Mouse (Mus musculus) kidney, postnatal 0 days (tissue): ENCODE data around the gene Psmb2. TPM values are rescaled to one million over a fixed set of nuclear protein-coding genes. Genes with fewer than 3 reads are reported as not detected.

Source experiments
- ATAC-seq: fragments of 200-750 bp; cut with Nextera tagmentation; replicated peaks from 2 replicates; pipeline ENCODE4 v1.8.0; 2017; ENCODE audit warnings: low read depth, moderate number of reproducible peaks, moderate TSS enrichment, moderate library complexity; ENCODE audit not compliant: low FRiP score
- DNase-seq: peaks from one replicate; pipeline ENCODE4 v3.0.0-alpha.2; 2016; ENCODE audit warnings: low spot score
- H3K27ac ChIP-seq: fragments of 300-500 bp; sonication (generic); 2 replicates; pipeline ENCODE4 v1.5.1; 2014; ENCODE audit warnings: mild to moderate bottlenecking
- H3K27me3 ChIP-seq: fragments of 300-500 bp; sonication (generic); 2 replicates; pipeline ENCODE4 v1.6.1; 2014; ENCODE audit warnings: low read length, mixed read lengths; ENCODE audit not compliant: insufficient read depth
- H3K36me3 ChIP-seq: fragments of 300-500 bp; sonication (generic); 2 replicates; pipeline ENCODE4 v1.6.1; 2014; ENCODE audit warnings: low read length, mixed read lengths; ENCODE audit not compliant: insufficient read depth
- H3K4me1 ChIP-seq: fragments of 300-500 bp; sonication (generic); replicated peaks from 2 replicates; pipeline ENCODE4 v1.6.1; 2014; ENCODE audit warnings: antibody characterized with exemption, low read length, mixed read lengths; ENCODE audit not compliant: insufficient read depth
- H3K4me2 ChIP-seq: fragments of 300-500 bp; sonication (generic); 2 replicates; pipeline ENCODE4 v1.6.1; 2014; ENCODE audit warnings: mild to moderate bottlenecking, low read length, moderate library complexity, mixed read lengths
- H3K4me3 ChIP-seq: fragments of 300-500 bp; sonication (generic); replicated peaks from 2 replicates; pipeline ENCODE4 v1.5.1; 2014; ENCODE audit warnings: low read depth, low read length
- H3K9ac ChIP-seq: fragments of 300-500 bp; sonication (generic); 2 replicates; pipeline ENCODE4 v1.6.1; 2014; ENCODE audit warnings: low read depth, low read length
- H3K9me3 ChIP-seq: fragments of 300-500 bp; sonication (generic); replicated peaks from 2 replicates; pipeline ENCODE4 v1.6.1; 2016; ENCODE audit warnings: low read length, inconsistent platforms, mixed read lengths
- CTCF ChIP-seq: IDR thresholded peaks from 2 replicates; pipeline ENCODE4 v1.5.1; 2016; ENCODE audit warnings: antibody characterized with exemption, low read depth, mild to moderate bottlenecking, moderate library complexity
- WGBS: fragments of 180-500 bp; shearing (Covaris S2); extraction: QIAGEN DNeasy Blood & Tissue Kit; methylation state at CpG from one replicate; pipeline ENCODE4 v1.1.7; 2014; 5-methylcytosine and 5-hydroxymethylcytosine counted together
- polyA plus RNA-seq: library from polyadenylated mRNA; unstranded; fragments of >200 nt; fragmentation: Nextera tagmentation; extraction: Ambion mirVana; gene quantifications from 2 replicates; pipeline ENCODE4 v1.2.1, GENCODE M21; 2015

Psmb2 gene
- polyA plus RNA-seq, 1 experiment from 2014 or later: 450 TPM

DNA sequence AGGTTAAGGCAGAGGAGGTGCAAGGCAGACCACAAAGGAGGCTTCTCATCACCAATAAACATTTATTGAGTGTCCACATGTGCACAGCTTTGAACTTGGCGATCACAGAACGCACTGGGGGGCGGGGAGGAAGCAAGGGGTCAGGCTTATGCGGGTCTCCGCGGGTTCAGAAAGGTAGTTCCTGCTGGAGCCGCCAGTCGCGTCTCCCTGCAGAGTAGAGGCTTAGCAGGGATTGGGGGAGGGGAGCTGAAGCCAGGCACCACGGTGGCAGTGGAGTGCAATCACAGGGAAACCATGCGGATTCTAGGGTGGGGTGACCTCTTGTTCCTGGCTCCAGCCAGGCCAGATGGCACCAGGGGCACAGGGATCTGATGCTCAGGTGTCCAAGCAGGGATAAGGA, 66.3 kb downstream of the Psmb2 start:
- WGBS: 28% methylated on average over 11 of the region's 11 CpGs
- no peak for ATAC-seq

DNA sequence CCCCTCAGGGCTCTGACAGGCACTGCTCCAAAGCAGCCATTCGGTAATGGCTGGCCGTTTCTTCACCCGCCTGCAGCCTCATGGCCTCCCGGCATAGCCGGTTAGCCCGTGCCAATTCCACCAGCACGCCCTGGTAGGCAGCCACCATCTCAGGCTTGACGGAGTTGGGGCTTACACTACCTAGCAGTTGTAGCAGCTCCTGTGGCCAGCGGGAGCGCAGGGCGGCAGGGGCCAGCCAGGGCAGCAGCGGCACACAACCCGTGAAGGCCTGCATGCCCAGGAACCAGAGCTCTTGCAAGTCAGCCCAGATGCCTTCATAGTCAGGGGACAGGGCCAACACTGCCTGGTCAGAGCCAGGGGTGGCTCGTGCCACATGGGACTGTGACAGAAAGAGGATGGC, 67.4 kb downstream of the Psmb2 start:
- ATAC-seq: no peak

More for the DNA sequence above, 66.3 kb downstream of the Psmb2 start:
- no peaks in the 10 kb centered on the region for H3K9me3 ChIP-seq
- H3K4me2 ChIP-seq: no peak overlapping the region
- no peaks in the 10 kb centered on the region for H3K4me1 ChIP-seq
- DNase-seq: no peak
- no peak for TF ChIP-seq CTCF
- H3K27me3 ChIP-seq: no peaks in the 10 kb centered on the region
- peaks cover 32% of the 10 kb centered on the region for H3K36me3 ChIP-seq
- no peak overlapping the region for H3K4me3 ChIP-seq
- H3K27ac ChIP-seq: no peak overlapping the region
- no peak overlapping the region for H3K9ac ChIP-seq

GRCm38 (mm10) chr4:126745506-126746193, 68.2 kb downstream of the Psmb2 start:
- no peaks in the 10 kb centered on the region for H3K9me3 ChIP-seq
- DNase-seq (peak; percentile 66), ATAC-seq (no peak)
- no peaks in the 10 kb centered on the region for H3K27me3 ChIP-seq
- no peaks in the 10 kb centered on the region for H3K4me1 ChIP-seq
- H3K4me3 ChIP-seq: no peak overlapping the region
- peaks cover 43% of the 10 kb centered on the region for H3K36me3 ChIP-seq
- no peak overlapping the region for H3K27ac ChIP-seq
- TF ChIP-seq CTCF: peak; percentile 72
- no peak overlapping the region for H3K4me2 ChIP-seq
- WGBS: 43% methylated on average over 13 of the region's 13 CpGs
- no peak overlapping the region for H3K9ac ChIP-seq

More for the DNA sequence above, 67.4 kb downstream of the Psmb2 start:
- Histone ChIP-seq H3K4me2 (no peak overlapping the region), H3K9me3 (no peaks in the 10 kb centered on the region), H3K4me1 (no peaks in the 10 kb centered on the region), H3K4me3 (no peak overlapping the region), H3K27ac (no peak overlapping the region), H3K27me3 (no peaks in the 10 kb centered on the region), H3K36me3 (peaks cover 42% of the 10 kb centered on the region), H3K9ac (no peak overlapping the region)
- WGBS: 92% methylated on average over 14 of the region's 14 CpGs
- TF ChIP-seq CTCF: no peak
- DNase-seq: no peak

GRCm38 (mm10) chr4:126746194-126746840, 68.9 kb downstream of the Psmb2 start:
- H3K4me2 ChIP-seq: no peak overlapping the region
- no peak for DNase-seq
- no peaks in the 10 kb centered on the region for H3K27me3 ChIP-seq
- ATAC-seq: no peak
- no peak overlapping the region for H3K9ac ChIP-seq
- H3K27ac ChIP-seq: no peak overlapping the region
- H3K9me3 ChIP-seq: no peaks in the 10 kb centered on the region
- H3K4me1 ChIP-seq: no peaks in the 10 kb centered on the region
- no peak overlapping the region for H3K4me3 ChIP-seq
- WGBS: 83% methylated on average over 10 of the region's 10 CpGs
- no peak for TF ChIP-seq CTCF
- H3K36me3 ChIP-seq: peaks cover 43% of the 10 kb centered on the region

- TF ChIP-seq CTCF: no peak
- DNase-seq (no peak), ATAC-seq (no peak)
- peaks cover 13% of the 10 kb centered on the region for H3K4me1 ChIP-seq
- peaks cover 43% of the 10 kb centered on the region for H3K36me3 ChIP-seq
- no peak overlapping the region for H3K4me2 ChIP-seq
- H3K9me3 ChIP-seq: no peaks in the 10 kb centered on the region
- H3K9ac ChIP-seq: no peak overlapping the region
- no peaks in the 10 kb centered on the region for H3K27me3 ChIP-seq
- no peak overlapping the region for H3K4me3 ChIP-seq
- H3K27ac ChIP-seq: no peak overlapping the region
- 95% methylated on average over 8 of the region's 8 CpGs for WGBS
Measured at GRCm38 (mm10) chr4:126748381-126748780, 71.0 kb downstream of the Psmb2 start.

DNA sequence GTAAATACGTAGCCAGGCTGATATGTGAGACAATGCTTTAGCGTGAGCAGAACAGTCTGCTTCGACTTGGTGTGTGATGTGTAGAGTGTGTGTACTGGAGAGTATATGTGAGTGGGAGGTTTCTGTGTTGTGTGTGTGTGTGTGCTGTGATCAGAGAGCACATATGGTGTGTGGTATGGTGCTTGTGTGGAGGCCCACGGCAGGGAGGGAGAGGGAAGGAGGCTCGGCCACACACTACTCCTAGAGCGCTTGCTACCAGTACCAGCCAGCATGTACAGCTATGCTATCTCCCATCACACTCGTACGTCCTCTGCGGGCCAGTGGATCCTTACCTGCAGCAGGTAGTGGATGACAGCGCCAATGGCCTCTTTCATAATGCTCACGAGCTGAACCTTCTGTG, 72.1 kb downstream of the Psmb2 start:
- Histone ChIP-seq H3K27me3 (no peaks in the 10 kb centered on the region), H3K36me3 (peaks cover 39% of the 10 kb centered on the region), H3K9me3 (no peaks in the 10 kb centered on the region), H3K4me3 (no peak overlapping the region), H3K27ac (no peak overlapping the region), H3K4me1 (peaks cover 15% of the 10 kb centered on the region), H3K9ac (no peak overlapping the region), H3K4me2 (no peak overlapping the region)
- ATAC-seq (no peak), DNase-seq (no peak)
- TF ChIP-seq CTCF: no peak
- 87% methylated on average over 11 of the region's 11 CpGs for WGBS
